ENCODE assay signal across 18 mouse cellular contexts in genomic region chr13:49384751-49385463, GRCm38 (mm10). TPM values are rescaled to one million over a fixed set of nuclear protein-coding genes. Genes with fewer than 3 reads are reported as not detected.
DNase-seq lines count a peak whose midpoint lies in the region; ATAC-seq lines count a peak whose summit lies in the region.
"Had no signal": no experiment of that assay in that cellular context is flagged by ENCODE, and none has a peak within 500 bp of the region (broad histone marks: within the 10 kb centered on the region; RNA-seq: fewer than 3 reads in every experiment).

No protein-coding gene starts in this region.

- WGBS in hindbrain, embryonic 13.5 days: 85% methylated on average over 16 of the region's 16 CpGs
- WGBS in hindbrain, embryonic 14.5 days: 77% methylated on average over 16 of the region's 16 CpGs
- WGBS in limb, embryonic 15.5 days: 82% methylated on average over 16 of the region's 16 CpGs
- WGBS in limb, embryonic 10.5 days: 86% methylated on average over 16 of the region's 16 CpGs

- no peak overlapping the region for H3K9ac ChIP-seq in hindbrain, embryonic 13.5 days
- H3K9ac ChIP-seq in hindbrain, embryonic 14.5 days: no peak overlapping the region
- H3K9ac ChIP-seq in limb, embryonic 15.5 days: no peak overlapping the region
- H3K9ac ChIP-seq: hindbrain, embryonic 12.5 days; intestine, embryonic 15.5 days; lung, embryonic 15.5 days; stomach, embryonic 15.5 days had no signal

- peak; percentile 45 for DNase-seq in adrenal gland, adult 2 months
- no peak for DNase-seq in adrenal gland, postnatal 4 days (ENCODE audit: low spot score in 2 of 2)
- DNase-seq in hindbrain, embryonic 14.5 days (ENCODE audit: low spot score): no peak
- DNase-seq in limb, embryonic 10.5 days (ENCODE audit: low spot score): no peak
- peak; percentile 59 to 80 for DNase-seq in kidney, postnatal 36 days
- no peak for DNase-seq in frontal cortex, adult 2 months (ENCODE audit: extremely low spot score in 1 of 2, low spot score in 1 of 2)
- DNase-seq: cerebellum, adult 18-20 months; thymus, postnatal 14 days had no signal

- no peaks in the 10 kb centered on the region; the same call in 1 of the 2 replicates for H3K4me1 ChIP-seq in hindbrain, embryonic 13.5 days (replicated peaks)
- no peaks in the 10 kb centered on the region for H3K4me1 ChIP-seq in hindbrain, embryonic 14.5 days (replicated peaks; ENCODE audit: control insufficient read depth, insufficient read depth, low read length)
- 0 out of 2 replicates have a peak, but pooled peaks cover 2% of the 10 kb centered on the region for H3K4me1 ChIP-seq in limb, embryonic 15.5 days
- H3K4me1 ChIP-seq in limb, embryonic 10.5 days: peaks cover 6% of the 10 kb centered on the region
- H3K4me1 ChIP-seq: forebrain, embryonic 13.5 days; intestine, embryonic 15.5 days; lung, embryonic 15.5 days; stomach, embryonic 15.5 days had no signal

- H3K36me3 ChIP-seq in hindbrain, embryonic 13.5 days: peaks cover 78% of the 10 kb centered on the region
- peaks cover 75% of the 10 kb centered on the region for H3K36me3 ChIP-seq in hindbrain, embryonic 14.5 days (replicated peaks; ENCODE audit: control insufficient read depth, insufficient read depth)
- peaks cover 82% of the 10 kb centered on the region for H3K36me3 ChIP-seq in limb, embryonic 15.5 days
- H3K36me3 ChIP-seq in limb, embryonic 10.5 days: peaks cover 74% of the 10 kb centered on the region

- peak overlapping the region; percentile 8; the same call in 1 of the 2 replicates for H3K27ac ChIP-seq in hindbrain, embryonic 13.5 days
- H3K27ac ChIP-seq in hindbrain, embryonic 14.5 days: no peak overlapping the region
- H3K27ac ChIP-seq in limb, embryonic 15.5 days: 0 out of 2 replicates have a peak overlapping the region, but pooled peaks have one; percentile 33
- H3K27ac ChIP-seq in limb, embryonic 10.5 days: no peak overlapping the region
- H3K27ac ChIP-seq: embryonic facial prominence, embryonic 10.5 days; forebrain, embryonic 13.5 days; hindbrain, embryonic 12.5 days; intestine, embryonic 15.5 days; lung, embryonic 15.5 days; stomach, embryonic 15.5 days had no signal

- H3K27me3 ChIP-seq in hindbrain, embryonic 13.5 days: no peaks in the 10 kb centered on the region
- H3K27me3 ChIP-seq in hindbrain, embryonic 14.5 days (ENCODE audit: control insufficient read depth, insufficient read depth, low read length): no peaks in the 10 kb centered on the region
- no peaks in the 10 kb centered on the region for H3K27me3 ChIP-seq in limb, embryonic 15.5 days
- no peaks in the 10 kb centered on the region for H3K27me3 ChIP-seq in limb, embryonic 10.5 days (ENCODE audit: low read depth, poor library complexity, severe bottlenecking)
- H3K27me3 ChIP-seq: forebrain, embryonic 13.5 days; hindbrain, embryonic 12.5 days; intestine, embryonic 15.5 days; lung, embryonic 15.5 days; stomach, embryonic 15.5 days had no signal

- H3K4me3 ChIP-seq in hindbrain, embryonic 13.5 days: no peak overlapping the region
- H3K4me3 ChIP-seq in hindbrain, embryonic 14.5 days (replicated peaks; ENCODE audit: low read length): no peak overlapping the region
- no peak overlapping the region for H3K4me3 ChIP-seq in limb, embryonic 15.5 days
- H3K4me3 ChIP-seq in limb, embryonic 10.5 days: no peak overlapping the region
- H3K4me3 ChIP-seq: embryonic facial prominence, embryonic 10.5 days; forebrain, embryonic 13.5 days; hindbrain, embryonic 12.5 days; intestine, embryonic 15.5 days; lung, embryonic 15.5 days; stomach, embryonic 15.5 days had no signal

- H3K9me3 ChIP-seq in hindbrain, embryonic 13.5 days: no peaks in the 10 kb centered on the region
- H3K9me3 ChIP-seq in hindbrain, embryonic 14.5 days (ENCODE audit: control insufficient read depth, low read length): no peaks in the 10 kb centered on the region
- H3K9me3 ChIP-seq in limb, embryonic 15.5 days: no peaks in the 10 kb centered on the region
- H3K9me3 ChIP-seq in limb, embryonic 10.5 days (replicated peaks): no peaks in the 10 kb centered on the region
- H3K9me3 ChIP-seq: embryonic facial prominence, embryonic 10.5 days; forebrain, embryonic 13.5 days; G1E; hindbrain, embryonic 12.5 days; intestine, embryonic 15.5 days; lung, embryonic 15.5 days; stomach, embryonic 15.5 days had no signal

- H3K4me2 ChIP-seq in hindbrain, embryonic 13.5 days: no peak overlapping the region
- no peak overlapping the region for H3K4me2 ChIP-seq in hindbrain, embryonic 14.5 days (replicated peaks)
- no peak overlapping the region for H3K4me2 ChIP-seq in limb, embryonic 15.5 days
- H3K4me2 ChIP-seq: forebrain, embryonic 13.5 days; hindbrain, embryonic 12.5 days; intestine, embryonic 15.5 days; lung, embryonic 15.5 days; stomach, embryonic 15.5 days had no signal

- no peak for ATAC-seq in hindbrain, embryonic 13.5 days (ENCODE audit: low FRiP score)
- no peak for ATAC-seq in hindbrain, embryonic 14.5 days (ENCODE audit: low FRiP score)
- ATAC-seq in limb, embryonic 15.5 days (ENCODE audit: insufficient number of reproducible peaks, low FRiP score, low TSS enrichment, low read depth): no peak
- ATAC-seq: CD4-positive, CD25-positive, alpha-beta regulatory T cell, adult 4 months; forebrain, embryonic 13.5 days; intestine, embryonic 15.5 days had no signal

RNA-seq across cellular contexts. Expression of gene Ippk, which starts 36.1 kb away (rescaled TPM):
- 10 to 100 TPM; 27.0 to 38.3 TPM for total RNA-seq in adrenal gland, adult 2 months (2021)
- polyA plus RNA-seq in adrenal gland, adult 2 months (2012; rRNA removed): 6.8 and 8.4 TPM in 2 replicates
- 10 to 100 TPM; 17.9 to 18.3 TPM for total RNA-seq in adrenal gland, postnatal 4 days (2021)
- polyA plus RNA-seq in hindbrain, embryonic 13.5 days (2015; fragmentation: Nextera tagmentation; extraction: Ambion mirVana): 14.0 and 15.0 TPM in 2 replicates
- polyA plus RNA-seq in hindbrain, embryonic 14.5 days (2014; fragmentation: Nextera tagmentation; extraction: Ambion mirVana): 13.4 and 13.7 TPM in 2 replicates
- polyA plus RNA-seq in limb, embryonic 15.5 days (2015; fragmentation: Nextera tagmentation; extraction: Ambion mirVana): 14.2 and 14.7 TPM in 2 replicates
- polyA plus RNA-seq in limb, embryonic 10.5 days (2016; fragmentation: Nextera tagmentation; extraction: Ambion mirVana): 17.3 and 21.0 TPM in 2 replicates
- polyA plus RNA-seq in frontal cortex, adult 2 months (2012; rRNA removed): 11.5 and 11.6 TPM in 2 replicates

RNA-seq across cellular contexts. Expression of gene Bicd2, which starts 43.5 kb away (rescaled TPM):
- 10 to 100 TPM; 34.7 to 43.2 TPM for total RNA-seq in adrenal gland, adult 2 months (2021)
- 25.1 and 25.2 TPM in 2 replicates for polyA plus RNA-seq in adrenal gland, adult 2 months (2012; rRNA removed)
- 10 to 100 TPM; 33.5 to 35.9 TPM for total RNA-seq in adrenal gland, postnatal 4 days (2021)
- polyA plus RNA-seq in hindbrain, embryonic 13.5 days (2015; fragmentation: Nextera tagmentation; extraction: Ambion mirVana): 28.2 and 29.3 TPM in 2 replicates
- 30.7 and 33.3 TPM in 2 replicates for polyA plus RNA-seq in hindbrain, embryonic 14.5 days (2014; fragmentation: Nextera tagmentation; extraction: Ambion mirVana)
- 41.1 and 42.0 TPM in 2 replicates for polyA plus RNA-seq in limb, embryonic 15.5 days (2015; fragmentation: Nextera tagmentation; extraction: Ambion mirVana)
- 27.0 and 31.2 TPM in 2 replicates for polyA plus RNA-seq in limb, embryonic 10.5 days (2016; fragmentation: Nextera tagmentation; extraction: Ambion mirVana)
- 48.6 and 49.5 TPM in 2 replicates for polyA plus RNA-seq in frontal cortex, adult 2 months (2012; rRNA removed)

Comparison
In these comparisons a context has a peak if more than half of its experiments do, and no peak if none do; other contexts are left out.
1. DNase-seq: peak in adrenal gland, adult 2 months (single experiment) and kidney, postnatal 36 days (2 of 2); none in adrenal gland, postnatal 4 days (0 of 2), hindbrain, embryonic 14.5 days (single experiment), limb, embryonic 10.5 days (single experiment) and frontal cortex, adult 2 months (0 of 2).
2. H3K27ac ChIP-seq: peak in hindbrain, embryonic 13.5 days (single experiment) and limb, embryonic 15.5 days (single experiment); none in hindbrain, embryonic 14.5 days (single experiment) and limb, embryonic 10.5 days (single experiment).